Mouse (Mus musculus): ENCODE data around the gene Dhx36.

Dhx36 gene

DNA sequence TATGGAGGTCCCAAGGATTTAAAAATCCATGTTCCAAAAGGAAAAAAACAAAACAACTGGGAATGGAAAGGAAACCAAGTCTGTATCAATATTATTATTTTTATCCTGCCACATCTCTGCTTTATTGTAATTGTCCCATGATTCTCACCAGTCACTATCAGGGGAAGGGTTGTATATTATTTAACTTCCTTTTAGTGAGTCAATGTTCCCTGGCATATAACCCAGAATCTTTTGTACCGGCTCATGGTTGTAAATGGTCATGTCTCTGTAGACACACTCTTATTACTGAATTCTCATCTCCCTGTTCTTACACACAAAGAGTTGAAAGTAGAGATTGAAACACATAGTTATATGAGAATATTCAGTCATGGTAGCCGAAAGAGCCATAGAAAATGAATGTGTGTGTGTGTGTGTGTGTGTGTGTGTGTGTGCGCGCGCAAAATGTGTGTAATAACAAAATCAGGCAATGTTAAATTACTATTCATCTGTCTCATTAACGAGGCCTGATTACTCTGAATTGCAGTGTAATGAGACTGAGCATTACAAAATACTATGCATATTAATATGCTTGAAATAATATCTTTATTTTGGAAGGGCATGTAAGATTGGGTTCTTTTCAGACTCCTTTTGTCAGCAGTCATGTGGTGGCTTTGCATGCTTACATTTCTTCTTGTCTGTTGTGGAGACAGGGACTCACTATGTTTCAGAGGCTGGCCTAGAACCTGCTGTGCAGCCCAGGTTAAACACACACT lies 88.2 kb downstream of the Dhx36 start:
- no peak for DNase-seq (ENCODE audit: low spot score)

All from layer of hippocampus, adult 11-12 months (tissue).